Comparison of ENCODE assay signal across 8 mouse cellular contexts in genomic region chr2:14054716-14055115, GRCm38 (mm10). TPM values are rescaled to one million over a fixed set of nuclear protein-coding genes. Genes with fewer than 3 reads are reported as not detected.
DNase-seq lines count a peak whose midpoint lies in the region; ATAC-seq and TF ChIP-seq lines count a peak whose summit lies in the region.

No protein-coding gene starts in this region.

- no peaks in the 10 kb centered on the region for H3K4me1 ChIP-seq in cerebellum, adult 2 months (ENCODE audit: control insufficient read depth, insufficient read depth, low read length)
- peaks cover 13% of the 10 kb centered on the region for H3K4me1 ChIP-seq in thymus, adult 2 months (replicated peaks; ENCODE audit: control insufficient read depth, insufficient read depth, low read length)
- H3K4me1 ChIP-seq in liver, embryonic 13.5 days (replicated peaks): peaks cover 22% of the 10 kb centered on the region

- peak; percentile 62 for ATAC-seq in liver, embryonic 13.5 days (ENCODE audit: low read depth)

- peak overlapping the region; percentile 83 for H3K9ac ChIP-seq in liver, embryonic 13.5 days

- H3K4me3 ChIP-seq in cerebellum, adult 2 months (replicated peaks; ENCODE audit: insufficient read depth, low read depth, low read length): peak overlapping the region; percentile 60
- H3K4me3 ChIP-seq in thymus, adult 2 months (ENCODE audit: control insufficient read depth, insufficient read depth, low read length): peak overlapping the region; percentile 79
- H3K4me3 ChIP-seq in liver, embryonic 13.5 days (replicated peaks): peak overlapping the region; percentile 76

- no peaks in the 10 kb centered on the region for H3K36me3 ChIP-seq in thymus, adult 2 months (ENCODE audit: control insufficient read depth, insufficient read depth, low read length)
- H3K36me3 ChIP-seq in liver, embryonic 13.5 days: no peaks in the 10 kb centered on the region

- no peak for TF ChIP-seq CTCF in cerebellum, adult 2 months (IDR thresholded peaks at IDR 0.05; ENCODE audit: borderline replicate concordance, insufficient read depth, low read depth, low read length)
- no peak for TF ChIP-seq CTCF in thymus, adult 2 months (IDR thresholded peaks at IDR 0.05; ENCODE audit: borderline replicate concordance, control insufficient read depth, extremely low read depth, insufficient read depth, low read length, poor library complexity)

- H3K27me3 ChIP-seq in cerebellum, adult 2 months (ENCODE audit: control insufficient read depth, insufficient read depth, low read length): no peaks in the 10 kb centered on the region
- H3K27me3 ChIP-seq in thymus, adult 2 months (ENCODE audit: control insufficient read depth, insufficient read depth, low read length): no peaks in the 10 kb centered on the region
- no peaks in the 10 kb centered on the region for H3K27me3 ChIP-seq in liver, embryonic 13.5 days

- peak overlapping the region; percentile 91 for H3K4me2 ChIP-seq in liver, embryonic 13.5 days

- no peaks in the 10 kb centered on the region for H3K9me3 ChIP-seq in liver, embryonic 13.5 days (replicated peaks)

- H3K27ac ChIP-seq in cerebellum, adult 2 months (ENCODE audit: insufficient read depth, low read length): peak overlapping the region; percentile 91
- no peak overlapping the region for H3K27ac ChIP-seq in thymus, adult 2 months (ENCODE audit: control insufficient read depth, insufficient read depth, low read length)
- H3K27ac ChIP-seq in liver, embryonic 13.5 days: peak overlapping the region; percentile 81

- no peak for TF ChIP-seq POLR2A in cerebellum, adult 2 months (IDR thresholded peaks at IDR 0.05; ENCODE audit: borderline replicate concordance, insufficient read depth, low read length)
- no peak for TF ChIP-seq POLR2A in thymus, adult 2 months (IDR thresholded peaks at IDR 0.05; ENCODE audit: control insufficient read depth, extremely low read depth, insufficient read depth, low read length, poor library complexity)

- WGBS in cerebellum, adult 2 months: 6% methylated on average over 6 of the region's 6 CpGs
- 13% methylated on average over 6 of the region's 6 CpGs for WGBS in thymus, adult 2 months
- WGBS in liver, embryonic 13.5 days (ENCODE audit: insufficient replicate concordance): 3% methylated on average over 6 of the region's 6 CpGs

- no peak for DNase-seq in cerebellum, adult 2 months
- no peak for DNase-seq in cerebellum, adult 11-12 months
- no peak for DNase-seq in thymus, adult 2 months
- DNase-seq in thymus, postnatal 36 days: no peak
- no peak for DNase-seq in liver, embryonic 13.5 days
- DNase-seq in ovary, postnatal 36 days (ENCODE audit: low spot score): no peak
- DNase-seq in frontal cortex, postnatal 25 days (ENCODE audit: low spot score in 2 of 2): no peak
- DNase-seq in urinary bladder, adult 2 months (ENCODE audit: low spot score): no peak

RNA-seq across cellular contexts. Expression of gene Hacd1, which starts 1.2 kb away (rescaled TPM):
- polyA plus RNA-seq in cerebellum, adult 2 months (2012; rRNA removed): 32.3 and 34.7 TPM in 2 replicates
- polyA plus RNA-seq in thymus, adult 2 months (2012; rRNA removed): 20.7 and 24.2 TPM in 2 replicates
- polyA plus RNA-seq in liver, embryonic 13.5 days (2015; fragmentation: Nextera tagmentation; extraction: Ambion mirVana): 64.6 and 65.4 TPM in 2 replicates
- polyA plus RNA-seq in urinary bladder, adult 2 months (2012; rRNA removed): 137 and 148 TPM in 2 replicates

RNA-seq across cellular contexts. Expression of gene Stam, which starts 19.2 kb away (rescaled TPM):
- polyA plus RNA-seq in cerebellum, adult 2 months (2012; rRNA removed): 59.4 and 64.3 TPM in 2 replicates
- 18.7 and 21.1 TPM in 2 replicates for polyA plus RNA-seq in thymus, adult 2 months (2012; rRNA removed)
- 25.9 and 32.1 TPM in 2 replicates for polyA plus RNA-seq in liver, embryonic 13.5 days (2015; fragmentation: Nextera tagmentation; extraction: Ambion mirVana)
- polyA plus RNA-seq in urinary bladder, adult 2 months (2012; rRNA removed): 33.1 and 33.5 TPM in 2 replicates
